Mouse (Mus musculus) ovary, postnatal 14 days (tissue): ENCODE data around the gene Rai1.

Experiments used
- DNase-seq: peaks from one replicate; pipeline ENCODE4 v3.0.0; 2022; ENCODE audit warnings: low spot score

Gene Rai1

GRCm38 (mm10) chr11:60127863-60128512 is 23.2 kb downstream of the Rai1 start:
- DNase-seq, result no peak

DNA sequence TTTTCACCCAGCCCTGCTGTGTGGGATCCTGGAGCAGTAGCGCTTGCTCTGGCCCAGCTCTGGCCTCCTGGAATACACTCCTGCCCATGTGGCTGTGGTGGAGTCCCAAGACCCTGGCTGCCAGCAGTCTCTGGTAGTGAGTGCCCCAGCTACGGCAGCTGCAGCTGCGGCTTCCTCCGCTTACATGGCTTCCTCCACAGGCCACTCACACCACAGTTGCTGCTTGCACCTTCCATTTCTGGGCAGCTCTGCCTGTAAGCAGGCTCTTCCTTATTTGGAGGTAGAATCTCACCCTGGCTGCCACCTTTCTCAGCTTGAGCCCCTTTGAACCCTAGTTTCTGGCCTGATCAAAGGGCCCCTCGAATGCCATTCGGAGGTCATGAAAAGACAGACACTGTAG is 25.7 kb downstream of the Rai1 start:
- DNase-seq, result no peak

GRCm38 (mm10) chr11:60132061-60132460 is 27.2 kb downstream of the Rai1 start:
- DNase-seq, result no peak

DNA sequence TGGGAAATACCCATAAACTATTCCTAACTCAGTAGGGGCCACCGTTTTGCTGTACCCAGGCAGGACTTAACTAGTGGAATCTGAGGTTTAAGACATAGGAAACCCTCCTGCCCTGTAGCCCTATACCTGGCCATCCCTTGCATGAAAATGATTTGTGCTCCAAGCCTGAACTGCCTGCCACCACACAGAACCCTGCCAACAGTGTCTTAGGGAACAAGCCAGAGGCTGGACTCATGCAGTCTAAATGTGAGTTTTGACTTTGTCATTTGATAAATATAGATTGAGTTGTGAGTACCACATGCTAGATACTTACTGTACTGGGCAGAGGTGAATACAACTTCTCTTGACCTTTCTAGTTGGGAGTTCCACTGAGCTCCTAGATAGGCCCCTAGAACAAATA is 31.7 kb downstream of the Rai1 start:
- DNase-seq, result no peak

GRCm38 (mm10) chr11:60137170-60137569 is 32.4 kb downstream of the Rai1 start:
- no peak for DNase-seq

DNA sequence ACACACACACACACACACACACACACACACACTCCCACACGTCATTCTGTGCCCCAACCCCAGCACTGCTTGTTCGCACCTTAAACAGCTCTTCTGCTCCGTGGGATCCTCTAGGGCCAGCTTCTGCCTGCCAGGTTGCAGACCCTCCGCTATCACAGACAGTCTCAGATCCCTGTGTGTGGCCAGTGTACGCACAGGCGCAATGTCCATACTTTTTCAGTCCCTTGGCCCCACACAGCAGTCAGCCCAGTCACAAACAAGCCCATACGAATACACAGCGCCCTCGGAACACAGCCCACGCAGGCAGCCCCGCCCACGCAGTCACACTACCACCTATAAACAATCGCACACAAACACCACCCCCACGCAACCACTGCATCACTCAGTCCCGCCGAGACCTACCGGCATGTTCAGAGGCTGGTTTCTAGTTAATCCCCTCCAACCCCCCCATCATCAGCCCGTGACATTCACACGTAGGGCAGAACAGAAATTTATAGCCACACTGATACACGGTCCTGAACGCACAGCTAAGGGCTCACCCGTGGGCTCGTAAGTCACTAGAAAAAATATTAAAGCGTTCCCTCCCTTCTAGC is 34.4 kb downstream of the Rai1 start:
- peak; percentile 29 for DNase-seq

DNA sequence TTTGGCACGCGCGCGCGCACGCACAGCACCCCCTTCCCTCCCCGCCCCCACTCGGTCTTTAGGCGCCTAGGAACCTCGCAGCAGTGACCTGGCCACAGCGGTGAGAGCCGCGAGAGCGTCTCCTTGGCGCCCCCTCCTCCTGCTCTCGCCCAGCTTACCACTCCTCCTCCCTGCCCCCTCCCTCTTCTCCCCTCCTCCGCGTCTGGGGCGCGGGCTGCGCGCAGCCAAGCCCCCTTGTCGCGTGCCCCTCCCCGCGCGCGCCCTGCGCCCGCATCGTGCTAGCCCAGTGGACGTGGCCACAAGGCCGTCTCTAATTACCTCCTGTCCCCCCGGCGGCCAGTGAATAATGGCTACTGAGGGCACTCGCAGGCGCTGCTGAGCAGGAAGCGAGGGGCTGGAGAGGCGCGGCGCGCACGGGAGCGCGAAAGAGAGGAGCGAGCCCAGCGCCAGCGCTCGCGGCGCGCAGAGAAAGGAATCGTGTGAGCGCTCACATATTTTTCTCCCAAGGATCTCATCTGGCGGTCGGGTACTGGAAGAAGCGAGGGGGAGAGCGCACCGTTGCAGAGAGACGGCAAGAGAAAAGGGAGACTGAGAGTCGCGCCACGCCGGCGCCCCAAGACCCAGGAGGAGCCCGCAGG is 35.0 kb downstream of the Rai1 start:
- DNase-seq, result peak; percentile 47

GRCm38 (mm10) chr11:60140586-60141284 is 35.9 kb downstream of the Rai1 start:
- no peak for DNase-seq

DNA sequence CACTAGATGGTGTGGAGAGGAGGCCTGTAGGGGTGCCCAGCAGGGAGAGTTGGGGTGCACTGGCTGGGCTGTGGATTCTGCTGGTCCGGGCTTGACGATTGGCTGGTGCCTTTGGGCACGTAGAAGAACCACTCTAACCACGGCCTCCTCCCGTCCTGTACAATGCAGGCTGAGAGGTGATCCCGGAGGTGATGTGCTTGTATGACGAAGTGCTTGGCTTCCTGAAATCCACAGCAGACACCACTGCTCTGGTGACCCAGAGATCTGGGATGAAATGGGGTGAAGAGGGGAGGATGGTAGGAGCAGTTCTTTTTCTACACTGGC is 36.4 kb downstream of the Rai1 start:
- DNase-seq, result no peak

GRCm38 (mm10) chr11:60143086-60143485 is 38.3 kb downstream of the Rai1 start:
- DNase-seq, result no peak

DNA sequence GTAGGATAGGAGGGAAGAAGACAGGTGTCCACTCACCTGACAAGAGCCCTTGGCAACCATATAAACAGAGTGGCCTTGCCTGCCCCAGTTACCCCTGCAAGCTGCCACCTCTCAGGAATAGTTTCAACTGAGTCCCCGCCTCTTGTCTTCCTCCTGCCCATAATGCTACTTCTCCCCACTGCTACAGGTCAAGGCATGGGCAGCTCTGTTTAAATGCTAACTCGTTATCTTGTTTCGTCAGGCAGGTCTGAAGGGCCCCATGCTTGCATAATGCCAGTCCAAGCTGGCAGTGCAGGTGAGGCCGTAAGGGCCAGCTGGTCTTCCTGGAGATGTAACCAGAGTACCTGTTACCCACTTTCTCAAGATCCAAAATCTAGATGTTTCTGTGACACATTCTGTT is 41.4 kb downstream of the Rai1 start:
- no peak for DNase-seq

DNA sequence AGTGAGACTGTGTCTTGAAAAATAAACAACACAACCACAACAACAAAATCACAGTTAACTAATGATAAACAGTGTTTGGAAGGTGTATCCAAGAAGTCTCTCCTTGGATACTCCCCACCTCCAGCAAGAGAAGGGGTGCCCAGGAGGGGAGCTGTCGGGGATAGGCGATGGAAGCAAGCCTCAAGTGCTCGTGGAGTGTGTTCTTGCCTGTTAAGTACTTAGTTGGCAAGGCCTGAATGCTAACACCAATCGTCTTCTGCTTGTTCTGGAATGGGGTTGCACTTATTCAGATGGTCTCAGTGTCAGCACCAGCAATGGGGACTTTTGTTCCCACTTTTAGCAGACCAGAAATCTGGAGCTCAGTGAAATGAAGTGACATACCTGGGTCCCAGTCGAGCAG is 43.8 kb downstream of the Rai1 start:
- no peak for DNase-seq

DNA sequence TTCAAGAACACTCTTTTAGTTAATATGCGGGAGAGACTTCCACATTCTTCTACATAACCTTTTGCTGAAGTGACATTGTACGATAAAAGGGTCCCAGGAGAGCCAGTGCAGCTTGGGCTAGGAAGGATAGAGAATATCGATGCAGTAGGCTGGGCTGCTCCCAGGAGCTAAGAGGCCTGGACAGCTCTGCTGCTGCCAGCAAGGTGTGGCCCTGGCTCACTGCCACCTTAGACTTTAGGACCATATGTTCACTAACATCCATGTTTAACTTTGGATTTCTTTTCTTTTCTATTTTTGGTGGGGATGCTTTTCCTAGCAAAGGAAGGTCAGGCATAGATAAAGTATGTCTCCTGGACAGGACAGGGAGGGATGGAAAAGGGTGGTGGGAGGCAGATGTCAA is 44.3 kb downstream of the Rai1 start:
- no peak for DNase-seq

DNA sequence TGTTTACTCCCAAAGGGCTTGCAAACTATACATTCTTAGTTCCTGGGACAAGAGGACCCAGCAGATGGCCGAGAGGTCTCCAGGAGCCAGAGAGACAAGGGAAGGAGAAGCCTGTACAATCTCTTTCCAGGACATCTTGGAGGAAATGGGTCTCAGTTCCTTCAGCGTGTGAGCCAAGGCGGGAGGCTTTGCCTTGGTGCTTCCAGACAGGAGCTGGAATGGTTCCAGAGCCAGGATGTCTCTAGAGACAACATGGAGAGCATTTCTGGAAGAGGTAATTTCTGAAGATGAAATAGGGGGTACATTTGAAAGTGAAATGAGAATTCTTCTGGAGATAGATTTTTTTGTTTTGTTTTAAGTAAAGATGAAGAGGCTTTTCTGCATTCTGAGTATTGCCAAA is 45.9 kb downstream of the Rai1 start:
- no peak for DNase-seq

DNA sequence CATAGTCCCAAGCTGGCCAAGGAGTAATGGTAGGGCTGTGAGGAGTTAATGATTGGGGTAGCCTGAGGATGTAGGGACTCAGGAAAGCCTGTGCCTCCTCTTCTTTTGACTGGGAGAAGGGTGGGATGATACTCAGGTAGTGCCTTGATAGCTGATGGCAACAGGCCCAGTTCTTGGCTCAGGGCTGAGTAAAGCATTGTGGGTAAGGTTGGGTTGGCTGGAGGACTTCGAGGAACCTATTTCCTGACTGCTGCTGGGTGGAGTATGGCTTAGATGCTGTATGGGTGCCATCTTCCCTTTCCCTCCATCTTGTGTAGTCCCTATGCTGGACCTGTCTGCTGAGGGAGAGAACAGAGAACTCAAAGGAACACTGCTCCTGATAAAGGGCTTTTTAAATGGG is 47.5 kb downstream of the Rai1 start:
- DNase-seq, result no peak

- no peak for DNase-seq
Observed at GRCm38 (mm10) chr11:60153936-60154335, 49.1 kb downstream of the Rai1 start.

GRCm38 (mm10) chr11:60155690-60156089 is 50.9 kb downstream of the Rai1 start:
- no peak for DNase-seq

DNA sequence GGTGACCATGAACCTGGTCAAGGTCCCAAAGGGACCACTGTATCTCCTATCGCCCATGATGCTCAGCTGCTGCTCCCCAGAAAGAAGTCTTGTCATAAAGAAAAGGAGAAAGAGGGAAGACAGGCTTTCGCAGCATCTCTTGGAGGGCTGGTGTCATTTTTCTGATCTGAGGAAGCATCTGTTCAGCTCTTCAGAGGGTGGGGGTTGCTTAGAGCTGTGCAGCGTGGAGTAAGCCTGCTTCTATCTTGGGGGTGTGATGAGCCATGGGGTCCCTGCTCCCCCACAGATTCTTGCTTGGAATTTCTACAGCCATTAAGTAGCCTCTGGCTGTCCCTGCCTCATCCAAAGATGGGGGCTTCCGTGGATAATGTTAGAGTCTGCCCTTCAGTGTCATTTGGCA is 53.5 kb downstream of the Rai1 start:
- DNase-seq, result no peak

GRCm38 (mm10) chr11:60159955-60160354 is 55.1 kb downstream of the Rai1 start:
- DNase-seq, result no peak

- DNase-seq, result no peak
Observed at GRCm38 (mm10) chr11:60160454-60161114, 55.8 kb downstream of the Rai1 start.

GRCm38 (mm10) chr11:60161146-60161874 is 56.5 kb downstream of the Rai1 start:
- DNase-seq, result no peak

DNA sequence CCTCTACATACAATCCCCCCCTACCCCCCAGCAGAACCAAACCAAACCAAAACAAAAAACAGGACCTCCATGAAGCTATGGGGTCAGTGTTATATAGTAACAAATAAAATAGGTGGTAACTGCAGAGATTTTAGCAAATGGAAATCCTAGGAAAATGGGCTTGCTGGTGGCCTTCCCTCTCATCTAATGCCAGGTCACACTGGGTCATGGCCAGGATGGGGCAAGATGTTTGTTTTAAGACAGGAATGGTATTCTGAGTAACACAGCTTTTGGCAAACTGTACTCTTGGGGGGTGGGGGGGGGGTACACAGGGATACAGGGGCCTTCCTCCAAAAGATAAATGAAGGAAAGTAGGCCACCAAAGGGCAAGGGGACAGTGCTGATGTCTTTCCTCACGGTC is 57.7 kb downstream of the Rai1 start:
- no peak for DNase-seq
